Mouse (Mus musculus): ENCODE measurements around the gene Xrcc4.

Xrcc4 gene

DNA sequence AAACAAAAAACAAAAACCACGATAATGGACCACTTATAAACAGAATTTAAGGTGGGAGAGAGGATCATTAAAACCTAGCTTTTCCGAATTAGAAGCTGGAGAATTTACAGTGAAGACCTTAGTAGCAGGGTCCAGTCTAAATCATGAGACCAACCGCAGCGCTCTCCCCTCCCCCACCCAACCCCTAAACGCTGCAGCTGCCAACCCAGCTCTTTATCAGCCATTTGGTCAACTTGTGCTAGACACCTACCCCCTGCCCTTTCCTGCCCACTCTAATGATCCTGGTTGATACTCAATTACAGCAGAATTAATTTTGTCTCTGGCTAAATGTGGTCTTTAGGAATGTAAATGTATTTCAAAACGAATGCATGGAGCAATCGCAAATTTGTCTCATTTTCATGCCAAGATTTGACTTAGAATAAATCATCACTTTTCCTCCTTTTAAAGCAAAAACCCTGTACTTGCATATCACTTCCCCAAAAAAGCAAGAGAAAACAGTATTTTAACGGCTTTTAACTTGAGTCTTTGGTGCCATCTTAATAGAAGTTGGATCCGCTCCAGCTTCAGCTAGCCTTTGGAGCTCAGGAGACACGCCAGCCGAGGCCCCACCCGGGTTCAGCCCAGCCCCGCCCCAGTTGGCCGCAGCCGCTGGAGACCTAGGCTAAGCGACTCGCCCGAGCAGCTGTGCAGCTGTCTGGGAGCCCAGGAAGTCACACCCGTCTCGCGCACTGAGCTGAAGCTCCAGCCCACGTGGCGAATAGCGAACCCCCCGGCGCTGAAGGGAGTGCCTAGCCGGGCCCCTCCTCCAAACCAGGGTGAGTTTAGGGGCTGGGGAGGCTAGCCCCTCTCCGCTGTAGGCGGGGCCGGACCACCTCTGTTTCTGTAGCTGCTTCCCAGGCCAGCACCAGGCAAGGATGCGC lies 350.4 kb downstream of the Xrcc4 start:
- DNase-seq (ENCODE audit: low spot score) = peak; percentile 60

- no peak for DNase-seq (ENCODE audit: low spot score)
Observed at GRCm38 (mm10) chr13:89738275-89738674, 351.1 kb downstream of the Xrcc4 start.

- DNase-seq (ENCODE audit: low spot score) = no peak
Observed at GRCm38 (mm10) chr13:89735111-89735510, 354.3 kb downstream of the Xrcc4 start.

GRCm38 (mm10) chr13:89726492-89726891 lies 362.9 kb downstream of the Xrcc4 start:
- DNase-seq (ENCODE audit: low spot score) = no peak
